Mouse (Mus musculus): ENCODE results near the gene Babam2. TPM values are rescaled to one million over a fixed set of nuclear protein-coding genes. Genes with fewer than 3 reads are reported as not detected.

Gene Babam2
- total and polyA plus RNA-seq, 3 experiments: 25.2 to 32.9 (median 28.4) TPM

GRCm38 (mm10) chr5:32127927-32128326 is 430.4 kb downstream of the Babam2 start:
- intact Hi-C loops (cut with DNase I): no loop called here
- Histone ChIP-seq H3K36me3 (ENCODE audit: control insufficient read depth, insufficient read depth, low read length) (no peaks in the 10 kb centered on the region), H3K4me3 (no peak overlapping the region), H3K9ac (ENCODE audit: low read depth, low read length) (no peak overlapping the region), H3K79me2 (replicated peaks; ENCODE audit: control insufficient read depth, insufficient read depth, low read length) (no peaks in the 10 kb centered on the region), H3K27ac (no peak overlapping the region), H3K27me3 (ENCODE audit: control insufficient read depth, insufficient read depth, low read length) (no peaks in the 10 kb centered on the region), H3K4me1 (ENCODE audit: control insufficient read depth, insufficient read depth, low read length) (no peaks in the 10 kb centered on the region)
- 29% methylated on average over 3 of the region's 3 CpGs for WGBS
- no peak for DNase-seq
- TF ChIP-seq POLR2A (IDR thresholded peaks at IDR 0.05; ENCODE audit: insufficient read depth, low read depth, low read length) (no peak), CTCF (IDR thresholded peaks at IDR 0.05) (no peak), EP300 (IDR thresholded peaks at IDR 0.05; ENCODE audit: insufficient read depth, low read depth, low read length) (no peak)

- H3K79me2 ChIP-seq (replicated peaks; ENCODE audit: control insufficient read depth, insufficient read depth, low read length): no peaks in the 10 kb centered on the region
- DNase-seq: peak; percentile 80 to 83
- under 1% methylated on average over 47 of the region's 48 CpGs for WGBS
- H3K27ac ChIP-seq: peak overlapping the region; percentile 99
- H3K4me1 ChIP-seq (ENCODE audit: control insufficient read depth, insufficient read depth, low read length): no peaks in the 10 kb centered on the region
- H3K9ac ChIP-seq (ENCODE audit: low read depth, low read length): peak overlapping the region; percentile 79
- no peaks in the 10 kb centered on the region for H3K36me3 ChIP-seq (ENCODE audit: control insufficient read depth, insufficient read depth, low read length)
- 0 out of 2 replicates have a peak, but pooled peaks have one; percentile 8 for TF ChIP-seq EP300 (IDR thresholded peaks at IDR 0.05; ENCODE audit: insufficient read depth, low read depth, low read length)
- no peak for TF ChIP-seq POLR2A (IDR thresholded peaks at IDR 0.05; ENCODE audit: insufficient read depth, low read depth, low read length)
- no peak for TF ChIP-seq CTCF (IDR thresholded peaks at IDR 0.05)
- intact Hi-C loops (cut with DNase I): no loop called here
- peak overlapping the region; percentile 96 for H3K4me3 ChIP-seq
- no peaks in the 10 kb centered on the region for H3K27me3 ChIP-seq (ENCODE audit: control insufficient read depth, insufficient read depth, low read length)
These were observed 435.6 kb downstream of the Babam2 start for GRCm38 (mm10) chr5:32132971-32133501.

DNA sequence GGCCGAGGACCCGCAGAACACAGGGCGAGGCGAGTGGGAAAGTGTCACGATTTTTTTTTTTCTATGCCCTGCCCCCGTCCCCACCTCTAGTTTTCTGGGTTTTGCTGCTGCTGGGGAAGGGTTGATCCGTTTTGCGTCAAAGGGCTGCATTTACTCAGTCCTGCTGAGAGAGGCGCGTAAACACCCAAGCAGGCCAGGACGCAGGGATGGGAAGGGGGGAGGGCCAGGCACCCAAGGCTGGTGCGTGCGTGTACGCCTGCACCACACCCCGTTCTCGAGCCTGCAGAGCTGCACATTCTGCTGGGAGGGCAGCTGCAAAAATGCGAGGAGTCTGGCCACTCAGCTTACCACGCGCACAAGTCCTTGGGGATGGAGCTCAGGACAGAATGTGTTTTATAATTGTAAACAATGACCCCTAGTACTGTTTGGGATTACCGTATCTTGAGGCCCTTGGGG is 436.1 kb downstream of the Babam2 start:
- peak overlapping the region; percentile 96 for H3K4me3 ChIP-seq
- H3K79me2 ChIP-seq (replicated peaks; ENCODE audit: control insufficient read depth, insufficient read depth, low read length): no peaks in the 10 kb centered on the region
- H3K4me1 ChIP-seq (ENCODE audit: control insufficient read depth, insufficient read depth, low read length): peaks cover under 1% of the 10 kb centered on the region
- WGBS: 1% methylated on average over 20 of the region's 20 CpGs
- peak overlapping the region; percentile 79 for H3K9ac ChIP-seq (ENCODE audit: low read depth, low read length)
- peak; percentile 86 to 90 for DNase-seq
- H3K36me3 ChIP-seq (ENCODE audit: control insufficient read depth, insufficient read depth, low read length): no peaks in the 10 kb centered on the region
- no peaks in the 10 kb centered on the region for H3K27me3 ChIP-seq (ENCODE audit: control insufficient read depth, insufficient read depth, low read length)
- H3K27ac ChIP-seq: peak overlapping the region; percentile 99
- intact Hi-C loops (cut with DNase I): loop anchor here (2.0 kb wide), 1 partner anchor 315 kb away; no protein-coding TSS in a partner anchor
- TF ChIP-seq EP300 (IDR thresholded peaks at IDR 0.05; ENCODE audit: insufficient read depth, low read depth, low read length): peak; percentile 79; the same call in 1 of the 2 replicates
- no peak for TF ChIP-seq CTCF (IDR thresholded peaks at IDR 0.05)
- TF ChIP-seq POLR2A (IDR thresholded peaks at IDR 0.05; ENCODE audit: insufficient read depth, low read depth, low read length): peak; percentile 93

GRCm38 (mm10) chr5:32134051-32134732 is 436.7 kb downstream of the Babam2 start:
- WGBS: 6% methylated on average over 21 of the region's 21 CpGs
- intact Hi-C loops (cut with DNase I): loop anchor here (2.0 kb wide), 1 partner anchor 315 kb away; no protein-coding TSS in a partner anchor
- Histone ChIP-seq H3K4me1 (ENCODE audit: control insufficient read depth, insufficient read depth, low read length) (peaks cover 4% of the 10 kb centered on the region), H3K9ac (ENCODE audit: low read depth, low read length) (peak overlapping the region; percentile 44), H3K79me2 (replicated peaks; ENCODE audit: control insufficient read depth, insufficient read depth, low read length) (no peaks in the 10 kb centered on the region), H3K4me3 (peak overlapping the region; percentile 96), H3K36me3 (ENCODE audit: control insufficient read depth, insufficient read depth, low read length) (no peaks in the 10 kb centered on the region), H3K27ac (peak overlapping the region; percentile 99), H3K27me3 (ENCODE audit: control insufficient read depth, insufficient read depth, low read length) (no peaks in the 10 kb centered on the region)
- TF ChIP-seq EP300 (IDR thresholded peaks at IDR 0.05; ENCODE audit: insufficient read depth, low read depth, low read length): no peak
- TF ChIP-seq CTCF (IDR thresholded peaks at IDR 0.05): no peak
- TF ChIP-seq POLR2A (IDR thresholded peaks at IDR 0.05; ENCODE audit: insufficient read depth, low read depth, low read length): no peak
- peak; percentile 65 to 66 for DNase-seq

Small RNAs within 50 kb of the gene (microRNA-seq; reads per million reads assigned to microRNA genes)
- 0 reads per million in 2 experiments for gene Mir3473e

Other genes with a start within 250 kb of the Babam2 start
- gene Zfp512, start 245.3 kb upstream of the Babam2 start, total RNA-seq (2021): 10 to 100 TPM; 23.7 to 25.1 TPM
- gene Zfp512, start 245.3 kb upstream of the Babam2 start, polyA plus RNA-seq (2012; rRNA removed): 12.7 and 17.9 TPM in 2 replicates
- gene 4930548H24Rik, start 211.9 kb upstream of the Babam2 start, total RNA-seq (2021): not detected
- gene 4930548H24Rik, start 211.9 kb upstream of the Babam2 start, polyA plus RNA-seq (2012; rRNA removed): not detected in 2 replicates
- gene Gpn1, start 202.9 kb upstream of the Babam2 start, total RNA-seq (2021): 10 to 100 TPM; 23.1 TPM
- gene Gpn1, start 202.9 kb upstream of the Babam2 start, polyA plus RNA-seq (2012; rRNA removed): 12.9 and 15.3 TPM in 2 replicates
- gene Slc4a1ap, start 170.7 kb upstream of the Babam2 start, total RNA-seq (2021): 10 to 100 TPM; 20.8 to 22.6 TPM
- 7.5 and 13.1 TPM in 2 replicates for gene Slc4a1ap, start 170.7 kb upstream of the Babam2 start, polyA plus RNA-seq (2012; rRNA removed)
- 10 to 100 TPM; 13.3 to 14.6 TPM for gene Supt7l, start 169.9 kb upstream of the Babam2 start, total RNA-seq (2021)
- gene Supt7l, start 169.9 kb upstream of the Babam2 start, polyA plus RNA-seq (2012; rRNA removed): 11.2 and 14.4 TPM in 2 replicates
- 100 to 1,000 TPM; 281 to 332 TPM for gene Mrpl33, start 100.7 kb upstream of the Babam2 start, total RNA-seq (2021)
- gene Mrpl33, start 100.7 kb upstream of the Babam2 start, polyA plus RNA-seq (2012; rRNA removed): 47.7 and 66.6 TPM in 2 replicates
- gene Rbks, start 57 bp upstream of the Babam2 start, total RNA-seq (2021): 1 to 10 TPM; 4.3 to 4.4 TPM
- gene Rbks, start 57 bp upstream of the Babam2 start, polyA plus RNA-seq (2012; rRNA removed): 2.3 and 2.7 TPM in 2 replicates